Mouse (Mus musculus) c-Kit-negative CD71-positive TER-119-positive erythroid progenitor cells, embryonic 14.5 days (primary cell): ENCODE data around the gene Selenot.
"Not testable (repeated sequence)": the region's sequence is repeated elsewhere in the genome, so short reads cannot be mapped to it uniquely, and the experiment has no call there.

Experiments
- DNase-seq: peaks from one replicate; pipeline ENCODE4 v3.0.0-alpha.2; 2013; ENCODE audit warnings: low read depth, low spot score

Selenot gene

GRCm38 (mm10) chr3:58576137-58577066, at the start of gene Selenot:
Selenot (plus strand) TSS chr3:58576636.
- DNase-seq = peak; percentile 94

- no peak for DNase-seq
Measured at GRCm38 (mm10) chr3:58536573-58536972, 39.9 kb upstream of the Selenot start.

- DNase-seq = no peak
Measured at GRCm38 (mm10) chr3:58552001-58552811, 24.2 kb upstream of the Selenot start.

- DNase-seq = no peak
Measured at GRCm38 (mm10) chr3:58556649-58557048, 19.8 kb upstream of the Selenot start.

- no peak for DNase-seq
Measured at GRCm38 (mm10) chr3:58559887-58560286, 16.5 kb upstream of the Selenot start.

GRCm38 (mm10) chr3:58561437-58561836, 15.0 kb upstream of the Selenot start:
- no peak for DNase-seq

GRCm38 (mm10) chr3:58570821-58571220, 5.6 kb upstream of the Selenot start:
- DNase-seq = no peak

GRCm38 (mm10) chr3:58577067-58577503, 649 bp downstream of the Selenot start:
- peak; percentile 54 for DNase-seq

GRCm38 (mm10) chr3:58577506-58578050, 1.1 kb downstream of the Selenot start:
- DNase-seq = peak; percentile 31

- DNase-seq = no peak
Measured at GRCm38 (mm10) chr3:58581530-58581929, 5.1 kb downstream of the Selenot start.

- DNase-seq = no peak
Measured at GRCm38 (mm10) chr3:58582297-58582696, 5.9 kb downstream of the Selenot start.

GRCm38 (mm10) chr3:58582788-58583426, 6.5 kb downstream of the Selenot start:
- no peak for DNase-seq

- DNase-seq = not testable (repeated sequence)
Measured at GRCm38 (mm10) chr3:58590544-58590943, 14.1 kb downstream of the Selenot start.

GRCm38 (mm10) chr3:58592666-58593065, 16.2 kb downstream of the Selenot start:
- DNase-seq = not testable (repeated sequence)

GRCm38 (mm10) chr3:58593623-58594022, 17.2 kb downstream of the Selenot start:
- DNase-seq = no peak

GRCm38 (mm10) chr3:58608506-58608905, 32.1 kb downstream of the Selenot start:
- DNase-seq = no peak

GRCm38 (mm10) chr3:58609985-58610384, 33.5 kb downstream of the Selenot start:
- DNase-seq = no peak

- DNase-seq = no peak
Measured at GRCm38 (mm10) chr3:58621066-58621465, 44.6 kb downstream of the Selenot start.

GRCm38 (mm10) chr3:58622665-58623394, 46.4 kb downstream of the Selenot start:
- no peak for DNase-seq

GRCm38 (mm10) chr3:58624981-58625380, 48.5 kb downstream of the Selenot start:
- DNase-seq = no peak

GRCm38 (mm10) chr3:58631693-58632092, 55.3 kb downstream of the Selenot start:
- DNase-seq = no peak
